Mouse (Mus musculus) activated CD4-positive, CD25-positive, alpha-beta regulatory T cell, adult 9 weeks (primary cell): ENCODE measurements around the gene Tmem207. TPM values are rescaled to one million over a fixed set of nuclear protein-coding genes. Genes with fewer than 3 reads are reported as not detected.

Experiments
- polyA plus RNA-seq: library from polyadenylated mRNA; unstranded; fragments of 100-300 nt; shearing (Covaris generic); gene quantifications from one replicate; pipeline ENCODE4 v1.2.1, GENCODE M21; 2017

Gene Tmem207
- polyA plus RNA-seq: not detected

GRCm38 (mm10) chr16:26526669-26527068, at the start of gene Tmem207:
Gene Tmem207, minus strand, starts transcription at chr16:26526769.

GRCm38 (mm10) chr16:26462835-26463234, 63.7 kb downstream of the Tmem207 start, which contains the start of gene Cldn16:
Gene Cldn16, plus strand, starts transcription at chr16:26463135.

Other genes with a start within 250 kb of the Tmem207 start
- not detected for gene Cldn1, start 154.9 kb downstream of the Tmem207 start, polyA plus RNA-seq
- gene Cldn16, start 63.6 kb downstream of the Tmem207 start, polyA plus RNA-seq: not detected
- gene Il1rap, start 54.9 kb upstream of the Tmem207 start, polyA plus RNA-seq: 16.4 TPM